Mouse (Mus musculus) spleen, adult 18-20 months (tissue): ENCODE measurements at regions not wholly inside any gene's neighbourhood (a gene's known extent, or its start where the extent isn't known, plus 50 kb on each side); places are given as distances from the start of the nearest gene placed in this dataset.

Experiments
- DNase-seq, 2 experiments: peaks; one replicate each; pipeline ENCODE4 v3.0.0; 2022; ENCODE audit warnings: mixed read lengths in 2 of 2

DNA sequence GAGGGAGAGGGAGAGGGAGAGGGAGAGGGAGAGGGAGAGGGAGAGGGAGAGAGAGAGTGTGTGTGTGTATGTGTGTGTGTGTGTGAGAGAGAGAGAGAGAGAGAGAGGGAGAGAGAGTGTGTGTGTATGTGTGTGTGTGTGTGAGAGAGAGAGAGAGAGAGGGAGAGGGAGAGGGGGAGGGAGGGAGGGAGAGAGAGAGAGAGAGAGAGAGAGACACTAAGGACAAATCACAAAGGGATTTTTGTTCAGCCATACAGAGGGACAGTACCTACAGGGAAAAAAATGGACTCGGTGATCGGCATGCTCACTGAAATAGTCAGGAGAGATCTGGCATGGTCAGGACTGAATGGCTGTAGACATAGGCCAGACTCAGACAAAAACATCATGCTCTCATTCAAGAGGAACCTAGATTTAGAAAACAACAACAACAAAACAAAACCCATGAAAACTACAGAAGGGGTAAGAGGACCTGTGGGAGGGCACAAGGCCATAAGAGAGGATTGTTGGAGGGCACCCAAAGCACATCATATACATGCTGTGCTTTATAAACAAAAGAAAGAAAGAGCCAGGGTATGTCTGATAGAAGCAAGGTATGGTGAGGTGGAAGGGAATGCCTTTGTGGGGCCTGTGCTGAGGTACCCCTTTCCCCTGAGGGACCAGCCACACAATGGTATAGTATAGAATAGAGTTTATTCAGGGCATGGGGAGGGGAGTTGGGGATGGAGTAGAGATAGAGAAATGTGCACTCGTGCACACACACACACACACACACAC, 127.0 kb upstream of the Med14 start:
- no peak for DNase-seq

DNA sequence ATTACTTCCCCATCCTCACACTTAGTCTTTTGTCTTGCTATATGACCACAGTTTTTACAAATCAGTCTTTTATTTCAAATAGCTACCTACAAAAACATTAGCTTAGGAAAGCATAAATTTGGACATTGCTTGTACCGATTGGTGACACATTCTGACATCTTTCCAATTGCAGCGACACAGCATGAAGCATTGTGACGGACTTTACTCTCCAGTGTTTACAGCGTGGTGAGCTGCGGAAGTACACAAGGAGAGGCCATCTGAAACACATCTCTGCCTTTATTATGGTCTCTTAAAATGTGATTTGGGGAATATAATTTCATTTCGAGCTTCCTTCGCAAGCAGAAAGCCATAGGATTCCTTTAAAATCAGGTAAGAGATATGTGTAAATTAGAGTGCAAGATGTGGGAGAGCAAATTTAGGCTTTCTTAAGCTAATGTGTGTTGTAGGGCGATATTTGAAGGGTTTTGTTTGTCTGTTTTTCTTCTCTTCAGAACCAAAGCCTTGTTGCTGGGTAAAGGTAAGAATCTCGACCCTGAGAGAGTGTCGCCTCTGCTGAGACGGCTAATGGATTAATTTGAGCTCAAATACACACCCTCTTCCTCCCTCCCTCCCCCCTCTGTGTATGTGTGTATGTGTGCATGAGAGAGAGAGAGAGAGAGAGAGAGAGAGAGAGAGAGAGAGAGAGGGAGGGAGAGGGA, 126.3 kb upstream of the Med14 start:
- DNase-seq: no peak

DNA sequence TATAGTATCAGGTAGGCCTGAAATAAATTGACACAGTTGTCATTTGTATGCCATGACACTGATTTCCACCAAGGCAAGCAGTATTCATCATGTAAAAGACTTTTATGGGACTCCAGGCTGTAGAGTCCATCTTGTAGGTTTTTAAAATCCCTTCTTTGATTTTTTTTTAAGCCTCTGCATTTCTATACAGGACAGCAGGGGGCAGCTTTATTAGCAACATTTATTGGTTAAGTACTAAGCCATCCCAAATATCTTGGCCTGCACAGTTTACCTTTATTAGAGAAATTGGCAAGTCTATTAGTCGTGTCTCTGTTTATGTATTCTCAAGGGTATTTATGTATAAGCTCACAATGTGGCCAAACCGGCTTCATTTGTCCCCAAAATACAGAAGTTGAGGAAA, 125.6 kb upstream of the Med14 start:
- no peak for DNase-seq

DNA sequence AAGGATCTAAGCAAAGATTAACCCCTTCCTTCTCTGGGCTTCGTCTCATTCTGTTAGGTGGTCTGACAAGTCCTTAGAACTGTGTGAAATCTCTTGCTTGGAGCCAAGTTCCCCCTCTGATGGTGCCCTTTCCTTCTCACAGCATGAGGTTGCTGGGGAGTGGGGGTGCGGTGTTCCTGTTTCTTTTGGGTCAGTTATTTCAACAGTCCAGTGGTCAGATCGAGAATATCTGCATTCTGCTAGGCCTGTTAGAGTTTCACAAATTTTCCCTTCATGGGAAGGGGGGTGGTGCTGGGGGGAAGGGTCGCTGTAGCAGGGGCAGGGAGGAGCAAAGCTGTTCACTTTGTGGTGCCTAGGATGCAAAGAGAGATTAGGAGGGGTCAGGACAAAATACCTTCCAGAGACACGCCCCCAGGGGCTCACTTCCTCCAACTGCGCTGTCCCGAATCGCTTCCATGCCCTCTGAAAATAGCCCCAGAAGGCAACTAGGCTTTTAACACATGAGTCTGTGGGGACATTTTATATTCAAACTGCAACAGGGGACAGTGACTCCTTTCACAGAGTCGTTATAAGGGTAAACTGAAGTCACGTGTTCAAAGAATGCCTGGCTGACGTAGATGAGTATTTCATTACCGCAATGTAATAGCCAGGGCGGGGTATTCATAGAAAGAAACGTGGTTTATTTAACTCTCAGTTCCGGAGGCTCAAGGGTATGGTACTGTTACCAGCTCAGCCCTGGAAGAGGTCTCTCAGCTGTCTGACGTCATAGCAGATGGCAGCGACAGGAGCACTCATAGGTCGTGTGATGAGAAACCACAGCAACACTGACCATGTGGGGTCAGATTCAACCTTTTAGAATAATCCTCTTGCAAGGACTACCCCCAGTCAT, 124.5 kb upstream of the Med14 start:
- no peak for DNase-seq

DNA sequence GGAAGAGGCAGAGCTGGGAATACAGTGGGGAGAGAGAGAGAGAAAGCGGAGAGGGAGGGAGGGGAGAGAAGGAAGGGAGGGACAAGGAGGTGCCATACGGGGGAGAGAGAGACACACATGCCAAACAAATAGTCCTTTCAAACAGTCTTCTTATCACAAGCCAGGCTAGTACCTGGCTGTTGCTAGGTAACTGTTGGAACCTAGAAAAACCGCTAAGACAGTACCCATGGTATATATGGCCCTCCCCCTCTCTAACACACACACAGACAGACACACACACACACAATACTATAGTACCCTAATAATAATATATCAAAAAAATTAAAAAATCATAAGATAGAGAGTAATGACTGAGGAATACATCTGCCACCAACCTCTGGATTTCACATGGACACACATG, 117.4 kb upstream of the Med14 start:
- no peak for DNase-seq

DNA sequence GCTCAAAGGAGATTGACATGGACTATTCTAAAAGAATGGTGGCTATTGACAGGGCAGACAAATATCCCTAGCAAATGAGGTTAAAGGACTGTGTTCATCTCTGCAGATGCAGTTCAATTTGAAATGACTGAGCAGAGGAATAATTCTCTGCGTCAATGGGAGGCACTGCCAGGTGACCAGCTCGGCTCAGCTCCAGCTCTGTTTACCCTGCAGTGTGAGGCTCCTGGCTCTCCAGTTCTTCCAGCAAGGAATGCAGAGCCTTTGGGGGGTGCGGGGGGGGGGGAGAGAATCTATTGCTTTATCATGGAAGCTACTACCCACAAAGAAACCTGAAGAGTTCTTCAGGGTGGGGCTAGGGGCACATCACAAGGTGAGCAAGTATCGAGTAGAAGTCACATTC, 115.6 kb upstream of the Med14 start:
- no peak for DNase-seq

DNA sequence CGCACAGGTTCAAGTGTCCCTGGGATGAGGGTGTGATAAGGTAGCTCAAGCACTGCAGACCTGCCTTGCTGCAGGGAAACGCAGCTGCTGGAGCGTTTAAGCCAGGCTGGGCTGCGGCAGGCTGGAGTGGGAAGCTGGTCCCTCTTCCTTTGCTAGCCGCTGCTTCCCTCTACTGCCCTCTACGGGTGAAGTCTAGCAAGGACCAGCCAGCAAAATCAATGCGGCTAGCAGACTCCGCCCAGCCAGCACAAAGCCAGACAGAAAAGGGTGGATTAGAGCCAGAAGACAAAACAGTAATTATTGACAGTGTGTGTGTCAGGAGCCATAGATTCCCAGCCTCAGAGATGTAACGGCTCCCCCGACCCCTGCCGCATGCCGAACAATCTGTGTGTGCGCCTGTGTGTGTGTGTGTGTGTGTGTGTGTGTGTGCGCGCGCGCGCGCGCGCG, 111.8 kb upstream of the Med14 start:
- peak; percentile 38 to 43 for DNase-seq

DNA sequence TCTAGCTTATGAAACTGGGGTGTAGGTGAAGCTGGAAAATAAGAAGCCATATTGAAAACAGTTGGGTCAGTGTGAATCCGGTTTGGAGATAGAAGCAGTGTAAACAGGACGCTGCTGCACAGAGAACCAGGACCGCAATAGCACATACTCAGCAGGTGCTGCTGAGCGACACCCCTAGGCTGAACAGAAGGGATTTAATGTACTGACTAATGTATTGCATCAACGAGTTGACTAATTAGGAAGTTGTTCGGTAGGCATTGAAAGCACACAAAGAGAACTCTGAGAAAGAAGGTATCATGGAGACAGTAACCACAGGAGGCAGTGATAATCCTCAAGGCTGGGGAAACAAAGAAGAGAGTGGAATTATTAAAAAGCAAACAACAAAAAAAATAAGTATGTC, 111.4 kb upstream of the Med14 start:
- DNase-seq: no peak

DNA sequence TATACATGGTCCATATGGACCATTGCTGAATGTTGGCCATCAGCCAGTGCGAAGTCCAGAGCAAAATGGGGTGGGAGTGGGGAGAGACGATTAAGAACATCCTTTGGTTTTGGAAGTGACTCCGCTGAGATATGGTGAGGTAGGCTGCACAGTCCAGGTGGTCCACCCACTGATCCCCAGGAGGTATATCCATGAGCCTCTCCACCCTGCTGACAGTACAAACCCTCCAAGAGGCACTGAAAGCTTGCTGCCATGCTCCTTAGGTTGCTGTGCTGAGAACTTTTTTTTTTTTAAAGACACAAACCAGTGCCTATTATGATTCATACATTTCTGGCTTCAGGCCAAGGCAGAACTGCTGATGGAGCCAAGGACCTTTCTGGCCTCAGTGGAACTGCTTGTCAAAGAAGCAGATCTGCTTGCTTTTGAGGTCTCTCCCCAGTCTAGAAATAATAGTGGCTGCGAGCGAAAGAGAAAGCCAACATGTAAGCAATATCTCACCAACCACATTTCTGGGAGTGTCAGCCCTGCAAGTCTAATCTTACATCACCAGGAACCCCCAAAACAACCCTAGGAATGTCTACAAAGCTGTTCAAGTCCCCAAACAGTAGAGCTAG, 105.1 kb upstream of the Med14 start:
- no peak for DNase-seq

DNA sequence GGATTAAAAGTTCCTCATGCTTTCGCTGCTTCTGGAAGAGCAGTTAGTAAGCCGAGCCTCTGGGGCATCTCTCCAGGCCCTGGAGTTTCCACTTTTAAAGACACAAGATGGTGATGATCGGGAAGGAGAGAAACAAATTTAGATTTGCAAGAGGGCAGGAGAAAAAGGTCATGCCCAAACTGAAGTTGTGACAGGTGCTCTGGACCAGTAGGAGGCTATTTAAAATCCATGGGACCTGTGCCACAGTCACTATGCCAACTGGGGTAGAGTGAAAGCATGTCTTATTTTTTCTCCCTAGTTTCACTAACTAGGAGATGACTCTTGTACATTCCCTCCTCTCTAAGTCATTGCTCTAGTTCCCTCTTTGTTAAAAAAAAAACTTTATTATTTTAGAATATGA, 104.3 kb upstream of the Med14 start:
- no peak for DNase-seq

DNA sequence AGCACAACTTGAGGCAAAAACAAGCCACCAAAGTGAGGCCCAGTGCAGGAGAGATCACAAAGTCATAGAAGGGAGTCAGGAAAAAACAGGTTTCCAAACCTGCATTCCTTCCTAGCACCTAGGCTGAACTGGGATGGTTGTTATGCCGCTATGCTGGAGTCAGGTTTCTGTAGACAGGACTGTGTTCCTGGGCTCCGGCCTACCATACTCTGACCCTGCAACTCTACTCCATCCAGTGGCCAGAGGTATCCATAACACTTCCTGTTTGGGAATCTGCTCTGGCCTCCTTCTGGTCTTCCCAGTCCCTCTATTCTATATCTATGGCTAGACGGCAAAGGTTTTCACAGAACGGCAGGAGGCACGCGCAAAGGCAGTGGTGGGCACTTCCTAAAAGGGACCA, 98.3 kb upstream of the Med14 start:
- no peak for DNase-seq

DNA sequence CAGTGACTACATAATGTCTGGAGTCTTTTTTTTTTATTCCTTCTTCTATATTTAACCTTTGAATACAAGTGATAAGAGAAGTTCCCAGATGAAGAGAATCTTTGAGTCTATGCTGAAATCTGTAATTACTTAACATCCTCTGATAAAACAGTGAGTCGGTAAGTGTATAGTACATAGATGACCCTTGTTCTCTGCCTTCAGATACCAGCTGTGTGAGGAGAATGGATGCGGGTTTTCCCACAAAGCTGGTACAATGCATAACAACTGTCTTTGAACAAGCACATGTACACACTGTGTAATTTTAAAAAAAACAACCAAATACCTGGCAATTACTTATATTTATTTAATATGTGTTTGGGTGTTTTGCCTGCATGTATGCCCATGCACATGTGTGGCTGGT, 96.9 kb upstream of the Med14 start:
- DNase-seq: no peak

DNA sequence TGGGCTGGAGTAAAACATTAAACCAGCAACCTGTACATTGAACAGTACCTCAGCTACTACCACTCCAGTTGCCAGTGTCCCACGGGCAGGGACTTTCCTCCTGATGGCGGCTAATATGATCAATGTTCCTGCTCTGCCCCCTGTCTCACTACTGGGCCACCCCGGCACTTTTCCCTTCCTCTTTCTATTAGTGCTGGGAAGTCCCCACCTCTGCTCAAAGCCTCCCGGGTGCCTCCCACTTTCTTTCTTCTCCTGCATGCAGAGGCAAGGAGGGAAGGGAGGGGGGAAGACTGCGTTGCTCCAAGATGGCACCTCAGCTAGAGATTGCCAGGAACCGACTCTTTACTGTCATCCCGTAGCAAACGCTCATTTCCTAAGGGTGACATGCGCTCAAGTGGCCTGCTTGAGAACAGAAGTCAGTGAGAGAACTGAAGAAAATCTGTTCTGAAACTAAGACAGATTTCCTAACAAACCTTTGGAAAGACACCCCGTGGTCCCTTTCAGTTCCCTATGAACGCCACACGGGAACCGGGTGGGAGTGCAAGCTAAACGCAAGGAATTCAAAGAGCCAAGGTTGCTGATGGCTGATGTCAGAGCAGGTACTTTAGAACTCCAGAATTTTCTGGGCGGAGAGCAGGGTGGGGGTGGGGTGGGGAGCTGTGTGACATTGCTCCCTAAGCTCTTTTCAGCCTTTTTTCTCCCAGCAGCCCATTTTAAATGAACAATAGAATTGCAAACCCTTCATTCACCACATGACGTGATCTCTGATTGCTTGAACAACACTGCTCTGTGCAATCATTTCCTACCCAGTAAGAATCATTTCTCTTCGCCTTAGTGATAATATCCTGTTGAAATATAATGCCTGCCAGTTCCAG, 96.2 kb upstream of the Med14 start:
- peak; percentile 7 to 23 for DNase-seq

DNA sequence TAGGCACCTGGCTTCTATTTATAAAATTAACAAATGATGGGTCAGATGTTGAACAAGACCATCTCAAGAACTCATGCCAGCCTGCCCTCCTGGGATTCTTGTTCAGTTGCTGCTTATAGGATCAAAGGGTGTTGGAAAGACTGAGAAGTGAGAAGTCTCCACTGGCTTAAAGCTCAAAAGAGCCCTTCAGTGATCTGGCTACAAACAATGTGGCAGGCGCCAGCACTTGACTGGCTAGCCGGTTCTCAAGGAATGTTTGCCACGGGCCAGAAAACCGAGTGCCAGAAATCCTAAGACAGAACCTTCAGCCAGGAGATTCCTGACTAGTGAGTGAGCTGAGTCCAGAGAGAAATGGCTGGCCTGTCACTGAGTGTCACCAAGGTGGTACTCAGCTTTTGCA, 93.6 kb upstream of the Med14 start:
- no peak for DNase-seq

DNA sequence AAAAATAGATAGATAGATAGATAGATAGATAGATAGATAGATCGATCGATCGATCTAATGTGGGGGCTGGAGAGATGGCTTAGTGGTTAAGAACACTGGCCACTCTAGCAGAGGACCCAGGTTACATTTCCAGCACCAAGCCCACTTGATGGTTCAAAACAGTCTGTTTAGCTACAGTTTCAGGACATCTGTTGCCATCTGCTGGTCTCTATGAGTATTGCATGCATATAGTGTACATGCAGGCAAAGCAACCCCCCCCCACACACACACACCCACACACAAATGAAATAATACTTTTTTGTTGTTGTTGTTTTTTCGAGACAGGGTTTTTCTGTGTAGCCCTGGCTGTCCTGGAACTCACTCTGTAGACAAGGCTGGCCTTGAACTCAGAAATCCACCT, 89.8 kb upstream of the Med14 start:
- peak in 1 of 2 experiments; percentile 13 for DNase-seq

DNA sequence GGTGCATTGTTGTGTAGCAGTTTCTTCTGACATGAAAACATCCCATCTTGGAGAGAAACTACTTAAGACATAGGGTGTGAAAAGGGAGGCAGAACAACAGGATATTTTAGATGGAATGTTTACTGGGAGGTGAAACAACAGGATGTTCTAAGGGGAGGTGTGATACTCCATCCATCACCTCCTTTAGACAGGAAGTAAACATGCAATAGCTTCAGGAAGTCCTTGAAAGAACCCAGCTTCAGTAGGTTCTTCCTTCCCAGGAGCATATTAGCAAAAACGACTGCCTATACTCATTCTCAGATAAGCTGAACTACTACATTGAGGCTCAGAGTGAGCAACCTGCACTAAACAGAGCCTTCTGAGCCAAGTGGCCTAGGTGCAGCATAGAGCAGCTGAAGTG, 82.6 kb upstream of the Med14 start:
- DNase-seq: no peak

DNA sequence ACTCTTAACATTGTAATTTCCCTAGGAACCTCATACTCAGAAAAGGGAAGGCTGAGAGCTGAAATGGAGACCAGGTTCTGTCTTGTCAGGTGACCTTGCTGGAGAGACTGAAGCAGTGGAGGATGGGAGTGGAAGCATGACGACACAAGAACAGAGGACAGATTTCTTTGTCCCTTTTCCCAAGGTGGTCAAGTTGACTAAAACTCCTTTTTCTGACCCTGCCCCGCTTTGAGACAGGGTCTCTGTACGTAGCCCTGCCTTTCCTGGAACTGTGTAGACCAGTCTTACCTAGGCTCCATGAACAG, 79.1 kb upstream of the Med14 start:
- DNase-seq: no peak

DNA sequence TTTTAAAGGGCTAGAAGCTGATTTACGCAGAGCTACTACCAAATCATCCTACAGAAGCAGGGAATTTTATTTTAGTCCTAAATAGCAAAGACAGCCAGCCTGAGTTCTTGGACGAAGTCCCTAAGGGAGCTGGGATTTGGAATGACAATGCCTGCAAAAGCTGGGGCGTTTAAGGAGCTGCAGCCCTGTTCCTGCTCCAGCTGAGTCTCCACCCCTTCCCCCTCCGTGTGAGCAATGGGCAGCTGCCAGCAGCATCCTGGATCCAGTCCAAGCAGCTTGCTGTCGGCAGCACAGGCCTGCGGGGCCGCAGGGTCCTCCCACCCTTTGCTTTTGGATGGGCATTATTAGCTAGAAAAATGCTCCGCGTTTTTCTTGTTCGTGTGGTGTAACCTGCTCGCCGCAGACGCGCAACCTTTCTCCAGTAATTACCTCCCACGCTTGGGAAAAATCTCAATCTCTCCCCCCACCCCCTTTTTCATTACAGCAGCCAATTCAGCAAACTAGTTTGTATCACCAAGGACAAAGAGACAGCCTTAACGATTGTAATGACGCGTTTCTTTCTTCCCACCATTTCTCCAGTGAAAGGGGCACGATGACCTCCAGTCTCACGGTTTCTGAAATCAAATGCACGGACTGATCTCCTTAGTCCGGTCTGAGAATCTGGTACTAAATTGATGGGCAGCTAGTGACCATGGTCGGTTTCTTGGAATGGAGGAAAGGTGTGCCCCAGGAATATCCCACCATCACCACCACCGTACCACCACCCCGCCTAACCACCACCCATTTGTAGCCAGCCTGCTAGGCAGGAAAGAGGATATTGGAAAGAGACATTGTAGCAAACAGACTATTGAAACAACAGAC, 78.5 kb upstream of the Med14 start:
- DNase-seq: peak; percentile 22 to 31

DNA sequence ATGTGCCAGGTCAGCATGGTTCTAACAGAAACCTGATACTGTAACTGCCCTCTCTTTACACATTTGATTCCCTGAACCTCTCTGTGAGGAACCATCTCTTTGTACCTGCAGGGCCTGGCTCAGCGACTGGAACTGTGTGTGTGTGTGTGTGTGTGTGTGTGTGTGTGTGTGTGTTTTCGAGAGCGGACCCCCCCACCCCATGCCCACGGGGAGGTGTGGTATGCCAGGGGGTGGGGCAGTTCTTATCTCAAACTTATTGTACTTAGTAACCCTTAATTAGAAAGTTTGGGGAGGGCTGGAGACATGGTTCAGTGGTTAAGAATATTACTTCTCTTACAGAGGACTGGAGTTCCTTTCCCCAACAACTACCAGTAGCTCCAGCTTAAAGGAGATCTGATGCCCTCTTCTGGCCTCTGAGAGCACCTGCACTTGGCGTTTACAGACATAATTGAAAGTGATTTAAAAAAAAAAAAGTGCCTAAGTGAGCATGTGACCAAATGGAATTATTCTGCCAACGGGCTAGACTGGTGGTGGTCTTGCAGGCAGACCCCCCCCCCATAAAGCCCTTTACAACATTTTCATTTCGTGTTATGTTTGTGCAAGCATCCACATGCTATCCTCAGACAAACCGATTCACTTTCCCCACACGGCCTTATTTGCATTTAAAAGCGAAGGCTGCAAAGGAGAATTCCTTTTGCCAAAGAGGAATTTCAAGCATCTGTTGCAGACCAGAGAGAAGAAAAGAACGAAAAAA, 77.7 kb upstream of the Med14 start:
- peak; percentile 17 to 21 for DNase-seq

DNA sequence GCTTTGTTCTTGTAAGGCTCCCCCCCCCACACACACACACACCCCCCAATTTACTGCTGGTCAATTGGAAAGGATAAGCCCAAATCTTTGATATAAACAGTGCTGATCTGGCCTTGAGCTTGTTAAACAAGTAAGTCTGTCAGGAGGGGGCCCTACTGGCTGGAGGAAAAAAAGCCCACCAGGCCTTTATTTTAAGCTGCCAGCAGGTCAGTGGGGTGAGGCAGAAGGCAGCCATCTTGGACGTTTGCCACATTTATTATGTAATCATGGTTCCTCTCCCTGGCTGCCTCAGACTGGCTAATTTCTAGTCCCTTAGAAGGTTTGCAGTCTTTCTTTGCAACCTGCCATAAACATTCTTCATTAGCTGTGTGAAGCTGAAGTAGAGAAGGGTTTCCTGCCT, 75.9 kb upstream of the Med14 start:
- DNase-seq: no peak

DNA sequence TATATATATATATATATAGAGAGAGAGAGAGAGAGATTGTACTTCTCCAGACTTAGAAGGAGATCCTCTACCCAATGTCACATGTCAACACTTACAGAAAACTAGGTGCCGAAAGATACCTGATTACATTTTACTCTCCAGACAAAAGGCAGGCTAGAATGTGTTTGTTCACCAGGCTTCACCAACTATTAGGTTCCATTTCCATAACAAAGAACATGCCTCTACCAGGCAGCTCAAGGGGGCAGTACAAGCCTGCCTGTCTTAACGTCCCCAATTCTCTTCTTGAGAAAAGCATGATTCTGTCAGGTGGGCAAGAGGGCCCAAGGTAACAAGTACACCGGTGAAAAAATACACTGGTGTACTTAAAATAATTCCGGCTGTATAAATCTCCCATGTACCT, 72.8 kb upstream of the Med14 start:
- DNase-seq: no peak
